Mouse (Mus musculus) cerebellum, adult 8-10 months (tissue): ENCODE data around the gene Fam129a.
"Not testable (repeated sequence)": the region's sequence is repeated elsewhere in the genome, so short reads cannot be mapped to it uniquely, and the experiment has no call there.

Experiments used
- DNase-seq: peaks from one replicate; pipeline ENCODE4 v3.0.0; 2022

The Fam129a gene

GRCm38 (mm10) chr1:151584565-151585216 is 13.7 kb downstream of the Fam129a start:
- DNase-seq, result no peak

- DNase-seq, result no peak
Observed at GRCm38 (mm10) chr1:151585647-151586046, 14.7 kb downstream of the Fam129a start.

- DNase-seq, result no peak
Observed at GRCm38 (mm10) chr1:151592085-151593017, 21.4 kb downstream of the Fam129a start.

- no peak for DNase-seq
Observed at GRCm38 (mm10) chr1:151594906-151595305, 23.9 kb downstream of the Fam129a start.

GRCm38 (mm10) chr1:151595600-151596299 is 24.8 kb downstream of the Fam129a start:
- DNase-seq, result no peak

- DNase-seq, result no peak
Observed at GRCm38 (mm10) chr1:151596562-151596961, 25.6 kb downstream of the Fam129a start.

GRCm38 (mm10) chr1:151597677-151598297 is 26.8 kb downstream of the Fam129a start:
- no peak for DNase-seq

GRCm38 (mm10) chr1:151598876-151599275 is 27.9 kb downstream of the Fam129a start:
- DNase-seq, result no peak

- no peak for DNase-seq
Observed at GRCm38 (mm10) chr1:151604328-151604727, 33.3 kb downstream of the Fam129a start.

GRCm38 (mm10) chr1:151607957-151608356 is 37.0 kb downstream of the Fam129a start:
- not testable (repeated sequence) for DNase-seq

- DNase-seq, result no peak
Observed at GRCm38 (mm10) chr1:151610621-151611020, 39.6 kb downstream of the Fam129a start.

GRCm38 (mm10) chr1:151614320-151614935 is 43.4 kb downstream of the Fam129a start:
- no peak for DNase-seq

- DNase-seq, result no peak
Observed at GRCm38 (mm10) chr1:151615625-151616024, 44.6 kb downstream of the Fam129a start.

- DNase-seq, result no peak
Observed at GRCm38 (mm10) chr1:151616555-151617205, 45.7 kb downstream of the Fam129a start.

GRCm38 (mm10) chr1:151618251-151618650 is 47.3 kb downstream of the Fam129a start:
- DNase-seq, result no peak

GRCm38 (mm10) chr1:151619281-151619711 is 48.3 kb downstream of the Fam129a start:
- no peak for DNase-seq

- no peak for DNase-seq
Observed at GRCm38 (mm10) chr1:151620730-151621129, 49.7 kb downstream of the Fam129a start.

- no peak for DNase-seq
Observed at GRCm38 (mm10) chr1:151624442-151625226, 53.6 kb downstream of the Fam129a start.

- no peak for DNase-seq
Observed at GRCm38 (mm10) chr1:151625260-151625659, 54.3 kb downstream of the Fam129a start.

GRCm38 (mm10) chr1:151625690-151626089 is 54.7 kb downstream of the Fam129a start:
- DNase-seq, result no peak

- DNase-seq, result no peak
Observed at GRCm38 (mm10) chr1:151626631-151627030, 55.6 kb downstream of the Fam129a start.
